Comparison of ENCODE assay signal across 8 mouse cellular contexts in the genomic region with DNA sequence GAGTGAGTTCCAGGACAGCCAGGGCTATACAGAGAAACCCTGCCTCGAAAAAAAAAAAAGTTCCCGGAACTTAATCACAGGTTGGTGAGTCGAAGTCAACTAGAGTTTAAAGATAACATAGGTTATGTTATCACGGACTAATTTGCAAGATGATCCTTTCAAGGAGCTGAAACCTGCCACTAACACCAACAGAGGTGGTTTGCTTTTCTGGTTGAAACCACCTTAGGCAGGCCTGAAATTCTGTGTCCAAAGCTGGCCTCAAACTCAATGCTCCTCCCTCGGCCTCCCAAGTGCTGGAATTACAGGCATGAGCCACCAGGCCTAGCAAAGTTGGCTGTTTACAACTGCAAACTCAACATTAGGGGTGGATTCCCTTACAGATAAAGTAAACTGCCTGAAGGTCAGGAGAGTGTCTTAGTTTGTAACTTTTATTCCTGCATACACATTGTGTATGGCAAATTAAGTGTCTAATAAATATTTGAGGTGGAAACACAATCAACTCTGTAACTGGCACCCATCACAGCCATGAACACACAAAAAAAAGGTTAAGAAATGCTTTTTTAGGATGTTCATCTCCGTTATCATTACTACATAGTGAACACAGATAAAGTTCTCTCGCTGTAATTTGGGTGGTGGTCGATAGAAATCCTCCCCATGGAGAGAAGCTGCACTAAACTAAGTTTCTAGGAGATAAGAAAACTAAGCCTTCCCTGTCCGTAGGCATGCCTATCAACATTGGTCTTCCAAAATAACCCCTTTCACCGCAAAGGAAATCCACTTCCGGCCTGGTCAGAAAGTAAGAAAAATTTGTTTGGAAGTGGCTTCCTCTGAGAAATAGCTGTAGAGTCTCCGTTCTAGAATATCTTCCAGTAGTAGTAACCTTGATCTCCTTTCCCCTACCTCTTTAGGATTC. TPM values are rescaled to one million over a fixed set of nuclear protein-coding genes. Genes with fewer than 3 reads are reported as not detected.
DNase-seq lines count a peak whose midpoint lies in the region; ATAC-seq and TF ChIP-seq lines count a peak whose summit lies in the region.

No protein-coding gene starts in this region.

- peak overlapping the region; percentile 81 for H3K4me2 ChIP-seq in forebrain, embryonic 14.5 days (ENCODE audit: low read length)
- peak overlapping the region; percentile 48 for H3K4me2 ChIP-seq in limb, embryonic 11.5 days (ENCODE audit: low read depth, severe bottlenecking)
- peak overlapping the region; percentile 85 for H3K4me2 ChIP-seq in neural tube, embryonic 12.5 days (replicated peaks)

- H3K9me3 ChIP-seq in MEL (replicated peaks; ENCODE audit: insufficient read depth, low read length) = no peaks in the 10 kb centered on the region
- no peaks in the 10 kb centered on the region for H3K9me3 ChIP-seq in forebrain, embryonic 14.5 days (replicated peaks; ENCODE audit: control insufficient read depth, low read length)
- H3K9me3 ChIP-seq in limb, embryonic 11.5 days (ENCODE audit: control insufficient read depth, low read length) = no peaks in the 10 kb centered on the region
- no peaks in the 10 kb centered on the region for H3K9me3 ChIP-seq in neural tube, embryonic 12.5 days

- peak overlapping the region; percentile 99 for H3K4me3 ChIP-seq in gastrocnemius, adult 2 months
- peak overlapping the region; percentile 57 to 63 for H3K4me3 ChIP-seq in MEL (ENCODE audit: control insufficient read depth in 1 of 2, insufficient read depth in 1 of 2, low read depth in 2 of 2, low read length in 2 of 2)
- peak overlapping the region; percentile 48 for H3K4me3 ChIP-seq in forebrain, embryonic 14.5 days (ENCODE audit: low read depth, low read length)
- peak overlapping the region; percentile 58 for H3K4me3 ChIP-seq in limb, embryonic 11.5 days (ENCODE audit: low read depth, low read length)
- H3K4me3 ChIP-seq in neural tube, embryonic 12.5 days = peak overlapping the region; percentile 58

- no peak for ATAC-seq in forebrain, embryonic 14.5 days
- no peak for ATAC-seq in limb, embryonic 11.5 days (ENCODE audit: insufficient number of reproducible peaks, low FRiP score, low TSS enrichment, low read depth)
- no peak for ATAC-seq in neural tube, embryonic 12.5 days (ENCODE audit: low FRiP score, low read depth)

- TF ChIP-seq CTCF in gastrocnemius, adult 2 months (IDR thresholded peaks at IDR 0.05) = no peak
- TF ChIP-seq CTCF in MEL (IDR thresholded peaks at IDR 0.05 in 2 of 3, conservative IDR thresholded peaks at IDR 0.05 in 1 of 3; ENCODE audit: control insufficient read depth in 1 of 3, insufficient read depth in 1 of 3, low read depth in 2 of 3, low read length in 3 of 3, poor library complexity in 1 of 3, severe bottlenecking in 1 of 3) = no peak

- peak in 1 of 2 experiments; percentile 61; a peak in 3 of 4 replicates for TF ChIP-seq EP300 in MEL (IDR thresholded peaks at IDR 0.05; ENCODE audit: low read depth in 1 of 2, low read length in 2 of 2)

- peak overlapping the region; percentile 95 for H3K27ac ChIP-seq in gastrocnemius, adult 2 months
- peak overlapping the region; percentile 91 for H3K27ac ChIP-seq in MEL (ENCODE audit: control insufficient read depth, low read depth, low read length)
- peak overlapping the region; percentile 90 for H3K27ac ChIP-seq in forebrain, embryonic 14.5 days (ENCODE audit: low read depth, low read length)
- no peak overlapping the region; the same call in 1 of the 2 replicates for H3K27ac ChIP-seq in limb, embryonic 11.5 days (replicated peaks; ENCODE audit: low read depth, low read length)
- no peak overlapping the region for H3K27ac ChIP-seq in neural tube, embryonic 12.5 days

- intact Hi-C loops in gastrocnemius, adult 2 months (cut with DNase I) = no loop called here
- intact Hi-C loops in gastrocnemius, postnatal 36 days (cut with DNase I) = no loop called here

- peak overlapping the region; percentile 73 for H3K9ac ChIP-seq in MEL (ENCODE audit: control insufficient read depth, low read depth, low read length, poor library complexity, severe bottlenecking)
- H3K9ac ChIP-seq in forebrain, embryonic 14.5 days (ENCODE audit: low read length) = peak overlapping the region; percentile 64; the same call in 1 of the 2 replicates
- peak overlapping the region; percentile 55 for H3K9ac ChIP-seq in limb, embryonic 11.5 days (ENCODE audit: low read length)
- no peak overlapping the region for H3K9ac ChIP-seq in neural tube, embryonic 12.5 days

- no peaks in the 10 kb centered on the region for H3K27me3 ChIP-seq in MEL (ENCODE audit: control insufficient read depth in 1 of 2, insufficient read depth in 2 of 2, low read length in 2 of 2)
- no peaks in the 10 kb centered on the region for H3K27me3 ChIP-seq in forebrain, embryonic 14.5 days (replicated peaks; ENCODE audit: control insufficient read depth, insufficient read depth, low read length)
- no peaks in the 10 kb centered on the region for H3K27me3 ChIP-seq in limb, embryonic 11.5 days (ENCODE audit: control insufficient read depth, insufficient read depth, low read length)
- H3K27me3 ChIP-seq in neural tube, embryonic 12.5 days (replicated peaks) = no peaks in the 10 kb centered on the region

- no peak for TF ChIP-seq RAD21 in MEL (IDR thresholded peaks at IDR 0.05; ENCODE audit: low read depth, low read length)

- H3K79me2 ChIP-seq in MEL (ENCODE audit: control insufficient read depth, insufficient read depth, low read length, poor library complexity) = peaks cover 43% of the 10 kb centered on the region

- DNase-seq in gastrocnemius, adult 2 months = no peak
- DNase-seq in gastrocnemius, postnatal 10 days = no peak
- DNase-seq in MEL (ENCODE audit: low read depth, low spot score) = peak; percentile 74
- DNase-seq in forebrain, embryonic 14.5 days (ENCODE audit: low spot score) = no peak
- no peak for DNase-seq in limb, embryonic 11.5 days (ENCODE audit: low spot score)
- no peak for DNase-seq in gastrocnemius, postnatal 36 days
- DNase-seq in urinary bladder, postnatal 4 days (ENCODE audit: low spot score in 2 of 2) = no peak

- peaks cover 0 to 40% of the 10 kb centered on the region in 2 experiments; a peak in 2 of 4 replicates for H3K36me3 ChIP-seq in MEL (ENCODE audit: control insufficient read depth in 1 of 2, insufficient read depth in 2 of 2, low read length in 2 of 2)
- H3K36me3 ChIP-seq in forebrain, embryonic 14.5 days (ENCODE audit: control insufficient read depth, insufficient read depth, low read length) = no peaks in the 10 kb centered on the region
- no peaks in the 10 kb centered on the region for H3K36me3 ChIP-seq in limb, embryonic 11.5 days (ENCODE audit: control insufficient read depth, insufficient read depth, low read length)
- no peaks in the 10 kb centered on the region for H3K36me3 ChIP-seq in neural tube, embryonic 12.5 days

- peaks cover 6 to 30% of the 10 kb centered on the region in 2 experiments for H3K4me1 ChIP-seq in MEL (ENCODE audit: control insufficient read depth in 1 of 2, insufficient read depth in 2 of 2, low read length in 2 of 2)
- H3K4me1 ChIP-seq in forebrain, embryonic 14.5 days (ENCODE audit: control insufficient read depth, insufficient read depth, low read length) = peaks cover 22% of the 10 kb centered on the region
- peaks cover 3% of the 10 kb centered on the region; the same call in 1 of the 2 replicates for H3K4me1 ChIP-seq in limb, embryonic 11.5 days (ENCODE audit: control insufficient read depth, insufficient read depth, low read length)
- peaks cover 22% of the 10 kb centered on the region for H3K4me1 ChIP-seq in neural tube, embryonic 12.5 days

- TF ChIP-seq POLR2A in MEL (IDR thresholded peaks at IDR 0.05; ENCODE audit: control insufficient read depth in 1 of 2, insufficient read depth in 1 of 2, low read depth in 1 of 2, low read length in 2 of 2, poor library complexity in 1 of 2) = no peak

- WGBS in forebrain, embryonic 14.5 days = 66% methylated on average over 12 of the region's 12 CpGs
- WGBS in limb, embryonic 11.5 days = 60% methylated on average over 12 of the region's 12 CpGs
- WGBS in neural tube, embryonic 12.5 days = 60% methylated on average over 12 of the region's 12 CpGs

RNA-seq across cellular contexts. Expression of gene Snx1, which starts 0.6 kb away (rescaled TPM):
- total RNA-seq in gastrocnemius, adult 2 months (2021) = 10 to 100 TPM; 10.9 to 16.0 TPM
- total RNA-seq in gastrocnemius, postnatal 10 days (2021) = 10 to 100 TPM; 36.4 to 42.5 TPM
- 83.9 and 88.2 TPM in 2 replicates for total RNA-seq in MEL (2012; rRNA removed)
- 100 to 1,000 TPM; 113 to 189 TPM for polyA plus RNA-seq in MEL (2012; ENCODE audit: insufficient read depth in 1 of 2, insufficient read length in 2 of 2, low read depth in 1 of 2, low replicate concordance in 2 of 2, missing spikeins in 1 of 2)
- polyA plus RNA-seq in forebrain, embryonic 14.5 days (2014; fragmentation: Nextera tagmentation; extraction: Ambion mirVana) = 111 and 120 TPM in 2 replicates
- polyA plus RNA-seq in limb, embryonic 11.5 days (2014; fragmentation: Nextera tagmentation; extraction: Ambion mirVana) = 123 and 127 TPM in 2 replicates
- polyA plus RNA-seq in neural tube, embryonic 12.5 days (2016; fragmentation: Nextera tagmentation; extraction: Ambion mirVana) = 106 and 109 TPM in 2 replicates
- total RNA-seq in gastrocnemius, postnatal 36 days (2021) = 10 to 100 TPM; 12.6 to 12.7 TPM

RNA-seq across cellular contexts. Expression of gene Ciao2a, which starts 0.6 kb away (rescaled TPM):
- total RNA-seq in gastrocnemius, adult 2 months (2021) = 10 to 100 TPM; 43.7 to 52.9 TPM
- total RNA-seq in gastrocnemius, postnatal 10 days (2021) = 10 to 100 TPM; 39.6 to 46.0 TPM
- 103 and 121 TPM in 2 replicates for total RNA-seq in MEL (2012; rRNA removed)
- 10 to 100 TPM in 1 of 2 experiments, not detected in 1; 88.1 TPM for polyA plus RNA-seq in MEL (2012; ENCODE audit: insufficient read depth in 1 of 2, insufficient read length in 2 of 2, low read depth in 1 of 2, low replicate concordance in 2 of 2, missing spikeins in 1 of 2)
- polyA plus RNA-seq in forebrain, embryonic 14.5 days (2014; fragmentation: Nextera tagmentation; extraction: Ambion mirVana) = 79.8 and 81.2 TPM in 2 replicates
- 177 and 178 TPM in 2 replicates for polyA plus RNA-seq in limb, embryonic 11.5 days (2014; fragmentation: Nextera tagmentation; extraction: Ambion mirVana)
- 107 and 115 TPM in 2 replicates for polyA plus RNA-seq in neural tube, embryonic 12.5 days (2016; fragmentation: Nextera tagmentation; extraction: Ambion mirVana)
- 10 to 100 TPM; 39.9 to 43.3 TPM for total RNA-seq in gastrocnemius, postnatal 36 days (2021)

RNA-seq across cellular contexts. Expression of gene Dapk2, which starts 32.2 kb away (rescaled TPM):
- total RNA-seq in gastrocnemius, adult 2 months (2021) = 10 to 100 TPM; 24.2 to 38.4 TPM
- total RNA-seq in gastrocnemius, postnatal 10 days (2021) = 10 to 100 TPM; 15.5 to 19.1 TPM
- 5.8 and 6.7 TPM in 2 replicates for total RNA-seq in MEL (2012; rRNA removed)
- polyA plus RNA-seq in MEL (2012; ENCODE audit: insufficient read depth in 1 of 2, insufficient read length in 2 of 2, low read depth in 1 of 2, low replicate concordance in 2 of 2, missing spikeins in 1 of 2) = 1 to 10 TPM in 1 of 2 experiments, not detected in 1; 8.3 TPM
- 2.2 and 2.3 TPM in 2 replicates for polyA plus RNA-seq in forebrain, embryonic 14.5 days (2014; fragmentation: Nextera tagmentation; extraction: Ambion mirVana)
- 4.0 and 4.3 TPM in 2 replicates for polyA plus RNA-seq in limb, embryonic 11.5 days (2014; fragmentation: Nextera tagmentation; extraction: Ambion mirVana)
- 2.4 and 2.6 TPM in 2 replicates for polyA plus RNA-seq in neural tube, embryonic 12.5 days (2016; fragmentation: Nextera tagmentation; extraction: Ambion mirVana)
- total RNA-seq in gastrocnemius, postnatal 36 days (2021) = 10 to 100 TPM; 21.6 to 24.0 TPM

RNA-seq across cellular contexts. Expression of gene Snx22, which starts 56.3 kb away (rescaled TPM):
- total RNA-seq in gastrocnemius, adult 2 months (2021) = under 1 TPM in 1 of 2 experiments, not detected in 1; 0.28 TPM
- total RNA-seq in gastrocnemius, postnatal 10 days (2021) = 1 to 10 TPM in 1 of 2 experiments, under 1 TPM in 1; 0.80 to 1.4 TPM
- 7.1 and 10.1 TPM in 2 replicates for total RNA-seq in MEL (2012; rRNA removed)
- under 1 TPM in 1 of 2 experiments, not detected in 1; 0.43 TPM for polyA plus RNA-seq in MEL (2012; ENCODE audit: insufficient read depth in 1 of 2, insufficient read length in 2 of 2, low read depth in 1 of 2, low replicate concordance in 2 of 2, missing spikeins in 1 of 2)
- polyA plus RNA-seq in forebrain, embryonic 14.5 days (2014; fragmentation: Nextera tagmentation; extraction: Ambion mirVana) = 3.6 and 4.8 TPM in 2 replicates
- polyA plus RNA-seq in limb, embryonic 11.5 days (2014; fragmentation: Nextera tagmentation; extraction: Ambion mirVana) = 2.3 and 2.9 TPM in 2 replicates
- 4.2 and 4.7 TPM in 2 replicates for polyA plus RNA-seq in neural tube, embryonic 12.5 days (2016; fragmentation: Nextera tagmentation; extraction: Ambion mirVana)
- under 1 TPM; 0.13 to 0.15 TPM for total RNA-seq in gastrocnemius, postnatal 36 days (2021)

Comparison
In these comparisons a context has a peak if more than half of its experiments do, and no peak if none do; other contexts are left out.
1. H3K27ac ChIP-seq: peak in gastrocnemius, adult 2 months (single experiment), MEL (single experiment) and forebrain, embryonic 14.5 days (single experiment); none in limb, embryonic 11.5 days (single experiment) and neural tube, embryonic 12.5 days (single experiment).
2. H3K4me3 ChIP-seq: peak in every context shown above with its lines; median percentile 99 in gastrocnemius, adult 2 months; 60 in MEL; 58 in limb, embryonic 11.5 days; 58 in neural tube, embryonic 12.5 days; 48 in forebrain, embryonic 14.5 days.
3. Peak in every context shown above with its lines, with median percentiles within 50 percentile points of each other: H3K4me2 ChIP-seq.